Mouse (Mus musculus) kidney, postnatal 0 days (tissue): Measurements from ENCODE around the gene Akain1. TPM values are rescaled to one million over a fixed set of nuclear protein-coding genes. Genes with fewer than 3 reads are reported as not detected.
A peak's percentile ranks its signal among the peaks of the same experiment; 100 is the strongest.

Source experiments
- ATAC-seq: fragments of 200-750 bp; cut with Nextera tagmentation; replicated peaks from 2 replicates; pipeline ENCODE4 v1.8.0; 2017; ENCODE audit warnings: low read depth, moderate number of reproducible peaks, moderate TSS enrichment, moderate library complexity; ENCODE audit not compliant: low FRiP score
- DNase-seq: peaks from one replicate; pipeline ENCODE4 v3.0.0-alpha.2; 2016; ENCODE audit warnings: low spot score
- H3K27ac ChIP-seq: fragments of 300-500 bp; sonication (generic); 2 replicates; pipeline ENCODE4 v1.5.1; 2014; ENCODE audit warnings: mild to moderate bottlenecking
- H3K27me3 ChIP-seq: fragments of 300-500 bp; sonication (generic); 2 replicates; pipeline ENCODE4 v1.6.1; 2014; ENCODE audit warnings: low read length, mixed read lengths; ENCODE audit not compliant: insufficient read depth
- H3K36me3 ChIP-seq: fragments of 300-500 bp; sonication (generic); 2 replicates; pipeline ENCODE4 v1.6.1; 2014; ENCODE audit warnings: low read length, mixed read lengths; ENCODE audit not compliant: insufficient read depth
- H3K4me1 ChIP-seq: fragments of 300-500 bp; sonication (generic); replicated peaks from 2 replicates; pipeline ENCODE4 v1.6.1; 2014; ENCODE audit warnings: antibody characterized with exemption, low read length, mixed read lengths; ENCODE audit not compliant: insufficient read depth
- H3K4me2 ChIP-seq: fragments of 300-500 bp; sonication (generic); 2 replicates; pipeline ENCODE4 v1.6.1; 2014; ENCODE audit warnings: mild to moderate bottlenecking, low read length, moderate library complexity, mixed read lengths
- H3K4me3 ChIP-seq: fragments of 300-500 bp; sonication (generic); replicated peaks from 2 replicates; pipeline ENCODE4 v1.5.1; 2014; ENCODE audit warnings: low read depth, low read length
- H3K9ac ChIP-seq: fragments of 300-500 bp; sonication (generic); 2 replicates; pipeline ENCODE4 v1.6.1; 2014; ENCODE audit warnings: low read depth, low read length
- H3K9me3 ChIP-seq: fragments of 300-500 bp; sonication (generic); replicated peaks from 2 replicates; pipeline ENCODE4 v1.6.1; 2016; ENCODE audit warnings: low read length, inconsistent platforms, mixed read lengths
- CTCF ChIP-seq: IDR thresholded peaks from 2 replicates; pipeline ENCODE4 v1.5.1; 2016; ENCODE audit warnings: antibody characterized with exemption, low read depth, mild to moderate bottlenecking, moderate library complexity
- WGBS: fragments of 180-500 bp; shearing (Covaris S2); extraction: QIAGEN DNeasy Blood & Tissue Kit; methylation state at CpG from one replicate; pipeline ENCODE4 v1.1.7; 2014; 5-methylcytosine and 5-hydroxymethylcytosine counted together
- polyA plus RNA-seq: library from polyadenylated mRNA; unstranded; fragments of >200 nt; fragmentation: Nextera tagmentation; extraction: Ambion mirVana; gene quantifications from 2 replicates; pipeline ENCODE4 v1.2.1, GENCODE M21; 2015

Gene Akain1
- polyA plus RNA-seq, 1 experiment from 2014 or later = not detected

GRCm38 (mm10) chr17:69506070-69506469 is 66.9 kb downstream of the Akain1 start:
- ATAC-seq (no peak), DNase-seq (peak; percentile 58)
- Histone ChIP-seq H3K36me3 (no peaks in the 10 kb centered on the region), H3K9ac (no peak overlapping the region), H3K27me3 (no peaks in the 10 kb centered on the region), H3K4me2 (no peak overlapping the region), H3K4me3 (no peak overlapping the region), H3K9me3 (no peaks in the 10 kb centered on the region), H3K4me1 (no peaks in the 10 kb centered on the region), H3K27ac (no peak overlapping the region)
- TF ChIP-seq CTCF = peak; percentile 63
- WGBS = 43% methylated on average over 3 of the region's 3 CpGs

- no peak overlapping the region for H3K9ac ChIP-seq
- H3K27ac ChIP-seq = no peak overlapping the region
- no peak overlapping the region for H3K4me2 ChIP-seq
- H3K4me3 ChIP-seq = no peak overlapping the region
- H3K9me3 ChIP-seq = no peaks in the 10 kb centered on the region
- no peaks in the 10 kb centered on the region for H3K36me3 ChIP-seq
- DNase-seq (peak; percentile 72), ATAC-seq (peak; percentile 40; the same call in 1 of the 2 replicates)
- 22% methylated on average over 4 of the region's 4 CpGs for WGBS
- H3K4me1 ChIP-seq = no peaks in the 10 kb centered on the region
- TF ChIP-seq CTCF = no peak
- H3K27me3 ChIP-seq = no peaks in the 10 kb centered on the region
Observed at GRCm38 (mm10) chr17:69516344-69516907, 77.3 kb downstream of the Akain1 start.

GRCm38 (mm10) chr17:69531472-69531871 is 92.3 kb downstream of the Akain1 start:
- Histone ChIP-seq H3K9me3 (no peaks in the 10 kb centered on the region), H3K4me2 (no peak overlapping the region), H3K4me1 (no peaks in the 10 kb centered on the region), H3K36me3 (no peaks in the 10 kb centered on the region), H3K9ac (no peak overlapping the region), H3K4me3 (no peak overlapping the region), H3K27me3 (no peaks in the 10 kb centered on the region), H3K27ac (no peak overlapping the region)
- 44% methylated on average over 5 of the region's 5 CpGs for WGBS
- ATAC-seq = no peak
- DNase-seq = no peak
- no peak for TF ChIP-seq CTCF

Other genes with a start within 250 kb of the Akain1 start
- 17.0 and 20.1 TPM in 2 replicates for gene Zbtb14, start 56.3 kb upstream of the Akain1 start, polyA plus RNA-seq